Mouse (Mus musculus) megakaryocyte, embryonic 14.5 days (primary cell): ENCODE data around the gene Daw1. TPM values are rescaled to one million over a fixed set of nuclear protein-coding genes. Genes with fewer than 3 reads are reported as not detected.

Source experiments
- H3K27me3 ChIP-seq: replicated peaks from 2 replicates; pipeline ENCODE3; 2012; ENCODE audit warnings: inconsistent platforms
- H3K36me3 ChIP-seq: replicated peaks from 2 replicates; pipeline ENCODE3; 2012; ENCODE audit warnings: low read length, inconsistent platforms, mixed read lengths
- H3K4me1 ChIP-seq: 2 replicates; pipeline ENCODE4 v1.6.1; 2012; ENCODE audit warnings: inconsistent platforms
- H3K4me3 ChIP-seq: replicated peaks from 2 replicates; pipeline ENCODE3; 2012; ENCODE audit warnings: moderate library complexity, mild to moderate bottlenecking, inconsistent platforms
- H3K9me3 ChIP-seq: 2 replicates; pipeline ENCODE4 v1.6.1; 2012; ENCODE audit warnings: inconsistent platforms
- FLI1 ChIP-seq: IDR thresholded peaks from 2 replicates; pipeline ENCODE4 v1.6.1; 2012; ENCODE audit warnings: low read length, inconsistent platforms, mixed read lengths
- GATA1 ChIP-seq: IDR thresholded peaks from 3 replicates; pipeline ENCODE4 v1.6.1; 2012; ENCODE audit warnings: mixed read lengths, low read length, inconsistent platforms, borderline replicate concordance
- polyA plus RNA-seq: library from polyadenylated mRNA; stranded (reverse); fragments of >175 nt; gene quantifications from 2 replicates; pipeline ENCODE4 v1.2.3, GENCODE M21; 2012; ENCODE audit warnings: low replicate concordance; ENCODE audit not compliant: insufficient read depth

The Daw1 gene
- polyA plus RNA-seq, 1 experiment = not detected

DNA sequence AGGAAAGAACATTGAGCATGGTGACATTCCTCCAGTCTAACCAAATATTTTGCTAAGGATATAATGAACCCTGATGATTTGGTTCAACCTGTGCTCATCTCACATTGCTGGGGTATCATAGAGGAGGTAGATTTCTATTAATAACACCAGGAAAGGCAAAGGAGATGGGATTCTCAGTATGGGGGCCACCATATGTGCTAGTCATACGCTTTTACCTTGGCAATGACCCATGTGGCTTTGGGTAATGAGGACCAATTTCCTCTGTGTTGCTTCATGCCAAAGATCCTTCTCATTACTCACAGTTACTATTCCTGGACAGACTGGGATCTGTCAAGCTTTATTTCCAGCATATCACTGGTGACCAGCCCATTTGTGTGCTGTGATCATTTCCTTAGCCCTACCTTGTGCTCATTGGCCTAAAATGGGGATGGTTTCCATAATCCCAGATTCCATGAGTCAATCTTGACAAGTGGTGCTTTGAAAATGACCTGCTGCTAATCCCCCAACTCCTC, 88.7 kb downstream of the Daw1 start:
- Histone ChIP-seq H3K36me3 (no peaks in the 10 kb centered on the region), H3K4me3 (no peak overlapping the region), H3K4me1 (no peaks in the 10 kb centered on the region), H3K27me3 (no peaks in the 10 kb centered on the region), H3K9me3 (peaks cover 7% of the 10 kb centered on the region; the same call in 1 of the 2 replicates)
- no peak for TF ChIP-seq GATA1
- no peak for TF ChIP-seq FLI1

GRCm38 (mm10) chr1:83251746-83252145, 92.2 kb downstream of the Daw1 start:
- Histone ChIP-seq H3K27me3 (no peaks in the 10 kb centered on the region), H3K4me1 (no peaks in the 10 kb centered on the region), H3K9me3 (peaks cover 7% of the 10 kb centered on the region; the same call in 1 of the 2 replicates), H3K4me3 (no peak overlapping the region), H3K36me3 (no peaks in the 10 kb centered on the region)
- TF ChIP-seq FLI1 (no peak), GATA1 (no peak)

Other genes starting within 250 kb of the Daw1 start
- gene A030005L19Rik, start 246.4 kb upstream of the Daw1 start, polyA plus RNA-seq = not detected in 2 replicates
- 0.16 TPM in 1 of 2 replicates, not detected in the other for gene A030014E15Rik, start 234.8 kb upstream of the Daw1 start, polyA plus RNA-seq
- gene Gm6217, start 228.4 kb upstream of the Daw1 start, polyA plus RNA-seq = not detected in 2 replicates
- gene A030003K21Rik, start 216.4 kb upstream of the Daw1 start, polyA plus RNA-seq = not detected in 2 replicates
- not detected in 2 replicates for gene Gm7544, start 203.7 kb upstream of the Daw1 start, polyA plus RNA-seq
- gene Gm47955, start 199.5 kb upstream of the Daw1 start, polyA plus RNA-seq = not detected in 2 replicates
- not detected in 2 replicates for gene Gm47959, start 159.2 kb upstream of the Daw1 start, polyA plus RNA-seq
- gene Slc19a3, start 121.3 kb upstream of the Daw1 start, polyA plus RNA-seq = not detected in 2 replicates
- not detected in 2 replicates for gene Krtap28-10, start 117.3 kb upstream of the Daw1 start, polyA plus RNA-seq
- gene Gm47969, start 114.8 kb upstream of the Daw1 start, polyA plus RNA-seq = not detected in 2 replicates
- gene A030005K14Rik, start 100.4 kb upstream of the Daw1 start, polyA plus RNA-seq = not detected in 2 replicates
- 1.9 TPM in 1 of 2 replicates, not detected in the other for gene Krtap28-13, start 98.8 kb upstream of the Daw1 start, polyA plus RNA-seq
- not detected in 2 replicates for gene Ccl20, start 43.0 kb upstream of the Daw1 start, polyA plus RNA-seq
- gene Sphkap, start 248.4 kb downstream of the Daw1 start, polyA plus RNA-seq = not detected in 2 replicates